Mouse (Mus musculus) C2C12 (cell line): ENCODE measurements around the gene Il4i1.

Experiments used
- CTCF ChIP-seq: IDR thresholded peaks from one replicate; pipeline ENCODE4 v1.5.1; 2011; ENCODE audit not compliant: control insufficient read depth, insufficient read depth, insufficient read length
- FOSL1 ChIP-seq: IDR thresholded peaks from one replicate; pipeline ENCODE4 v1.8.0; 2011; ENCODE audit warnings: mild to moderate bottlenecking, low read length; ENCODE audit not compliant: poor library complexity, insufficient read depth, severe bottlenecking
- USF1 ChIP-seq: IDR thresholded peaks from one replicate; pipeline ENCODE4 v1.6.1; 2011; ENCODE audit warnings: low read depth, mild to moderate bottlenecking, control low read depth, moderate library complexity

- no peak for TF ChIP-seq CTCF
- no peak for TF ChIP-seq USF1
- no peak for TF ChIP-seq FOSL1
Observed at GRCm38 (mm10) chr7:44866276-44867009, 50.3 kb downstream of the Il4i1 start.
